ENCODE assay signal across 26 mouse cellular contexts in genomic region chr14:44960746-44961145, GRCm38 (mm10). TPM values are rescaled to one million over a fixed set of nuclear protein-coding genes. Genes with fewer than 3 reads are reported as not detected.
DNase-seq lines count a peak whose midpoint lies in the region; ATAC-seq and TF ChIP-seq lines count a peak whose summit lies in the region.
"Had no signal": no experiment of that assay in that cellular context is flagged by ENCODE, and none has a peak within 500 bp of the region (broad histone marks: within the 10 kb centered on the region; RNA-seq: fewer than 3 reads in every experiment).

No protein-coding gene starts in this region.

- 77% methylated on average over 1 of the region's 1 CpGs for WGBS in hindbrain, embryonic 14.5 days
- WGBS in hindbrain, embryonic 10.5 days, result 91% methylated on average over 1 of the region's 1 CpGs
- 81% methylated on average over 1 of the region's 1 CpGs for WGBS in lung, postnatal 0 days
- WGBS in intestine, embryonic 15.5 days, result 72% methylated on average over 1 of the region's 1 CpGs

- H3K9me3 ChIP-seq in hindbrain, embryonic 14.5 days (ENCODE audit: control insufficient read depth, low read length), result no peaks in the 10 kb centered on the region
- H3K9me3 ChIP-seq in hindbrain, embryonic 10.5 days, result no peaks in the 10 kb centered on the region
- no peaks in the 10 kb centered on the region for H3K9me3 ChIP-seq in lung, postnatal 0 days (ENCODE audit: low read length)
- H3K9me3 ChIP-seq in intestine, embryonic 15.5 days, result no peaks in the 10 kb centered on the region
- H3K9me3 ChIP-seq: heart, embryonic 13.5 days; liver, embryonic 13.5 days had no signal

- no peak for TF ChIP-seq CTCF in testis, adult 2 months (IDR thresholded peaks at IDR 0.05; ENCODE audit: control insufficient read depth, insufficient read depth, insufficient replicate concordance, low read depth, low read length)
- TF ChIP-seq CTCF in lung, postnatal 0 days (IDR thresholded peaks at IDR 0.05), result no peak

- H3K9ac ChIP-seq in hindbrain, embryonic 14.5 days, result no peak overlapping the region
- H3K9ac ChIP-seq in lung, postnatal 0 days (replicated peaks; ENCODE audit: low read depth), result no peak overlapping the region
- no peak overlapping the region for H3K9ac ChIP-seq in intestine, embryonic 15.5 days
- H3K9ac ChIP-seq: heart, embryonic 13.5 days; liver, embryonic 13.5 days had no signal

- TF ChIP-seq EP300 in lung, postnatal 0 days (IDR thresholded peaks at IDR 0.05), result no peak

- H3K36me3 ChIP-seq in hindbrain, embryonic 14.5 days (replicated peaks; ENCODE audit: control insufficient read depth, insufficient read depth), result no peaks in the 10 kb centered on the region
- H3K36me3 ChIP-seq in hindbrain, embryonic 10.5 days, result no peaks in the 10 kb centered on the region
- H3K36me3 ChIP-seq in testis, adult 2 months (ENCODE audit: control insufficient read depth, insufficient read depth, low read length), result no peaks in the 10 kb centered on the region
- no peaks in the 10 kb centered on the region for H3K36me3 ChIP-seq in lung, postnatal 0 days (ENCODE audit: insufficient read depth, low read length)
- no peaks in the 10 kb centered on the region for H3K36me3 ChIP-seq in intestine, embryonic 15.5 days
- H3K36me3 ChIP-seq: heart, embryonic 13.5 days; liver, embryonic 13.5 days had no signal

- H3K27ac ChIP-seq in hindbrain, embryonic 14.5 days, result no peak overlapping the region
- H3K27ac ChIP-seq in hindbrain, embryonic 10.5 days, result no peak overlapping the region
- H3K27ac ChIP-seq in testis, adult 2 months (ENCODE audit: control insufficient read depth, insufficient read depth, low read depth, low read length), result no peak overlapping the region; the same call in 1 of the 2 replicates
- no peak overlapping the region for H3K27ac ChIP-seq in lung, postnatal 0 days (ENCODE audit: low read length)
- H3K27ac ChIP-seq in intestine, embryonic 15.5 days, result no peak overlapping the region
- H3K27ac ChIP-seq: heart, adult 2 months; heart, embryonic 13.5 days; left cerebral cortex, adult 2 months; liver, embryonic 13.5 days; macrophage had no signal

- ATAC-seq in hindbrain, embryonic 14.5 days (ENCODE audit: low FRiP score), result no peak
- ATAC-seq in lung, postnatal 0 days, result peak; percentile 19; the same call in 1 of the 2 replicates
- no peak for ATAC-seq in intestine, embryonic 15.5 days
- ATAC-seq: hindbrain, embryonic 16.5 days; intestine, postnatal 0 days; Patski had no signal

- no peak overlapping the region for H3K4me2 ChIP-seq in hindbrain, embryonic 14.5 days (replicated peaks)
- H3K4me2 ChIP-seq in lung, postnatal 0 days (replicated peaks; ENCODE audit: low read depth, low read length), result no peak overlapping the region
- H3K4me2 ChIP-seq in intestine, embryonic 15.5 days (replicated peaks), result no peak overlapping the region
- H3K4me2 ChIP-seq: heart, embryonic 13.5 days; liver, embryonic 13.5 days had no signal

- H3K27me3 ChIP-seq in hindbrain, embryonic 14.5 days (ENCODE audit: control insufficient read depth, insufficient read depth, low read length), result no peaks in the 10 kb centered on the region
- no peaks in the 10 kb centered on the region for H3K27me3 ChIP-seq in hindbrain, embryonic 10.5 days (ENCODE audit: insufficient read depth, poor library complexity, severe bottlenecking)
- H3K27me3 ChIP-seq in testis, adult 2 months (ENCODE audit: control insufficient read depth, insufficient read depth, low read length), result no peaks in the 10 kb centered on the region
- no peaks in the 10 kb centered on the region for H3K27me3 ChIP-seq in lung, postnatal 0 days (replicated peaks; ENCODE audit: insufficient read depth, low read length)
- no peaks in the 10 kb centered on the region for H3K27me3 ChIP-seq in intestine, embryonic 15.5 days (replicated peaks)
- H3K27me3 ChIP-seq: heart, embryonic 13.5 days; liver, embryonic 13.5 days had no signal

- TF ChIP-seq POLR2A in testis, adult 2 months (IDR thresholded peaks at IDR 0.05; ENCODE audit: control insufficient read depth, low read depth, low read length), result no peak

- H3K4me1 ChIP-seq in hindbrain, embryonic 14.5 days (replicated peaks; ENCODE audit: control insufficient read depth, insufficient read depth, low read length), result no peaks in the 10 kb centered on the region
- no peaks in the 10 kb centered on the region for H3K4me1 ChIP-seq in hindbrain, embryonic 10.5 days (replicated peaks)
- H3K4me1 ChIP-seq in testis, adult 2 months (ENCODE audit: control insufficient read depth, insufficient read depth, low read length), result no peaks in the 10 kb centered on the region
- H3K4me1 ChIP-seq in lung, postnatal 0 days (ENCODE audit: insufficient read depth, low read depth, low read length), result no peaks in the 10 kb centered on the region
- H3K4me1 ChIP-seq in intestine, embryonic 15.5 days (replicated peaks), result no peaks in the 10 kb centered on the region
- H3K4me1 ChIP-seq: heart, embryonic 13.5 days; liver, embryonic 13.5 days had no signal

- H3K4me3 ChIP-seq in hindbrain, embryonic 14.5 days (replicated peaks; ENCODE audit: low read length), result no peak overlapping the region
- no peak overlapping the region for H3K4me3 ChIP-seq in hindbrain, embryonic 10.5 days
- peak overlapping the region; percentile 81 for H3K4me3 ChIP-seq in testis, adult 2 months (ENCODE audit: control insufficient read depth, low read depth, low read length)
- H3K4me3 ChIP-seq in lung, postnatal 0 days (ENCODE audit: low read depth, low read length), result no peak overlapping the region
- H3K4me3 ChIP-seq in intestine, embryonic 15.5 days (replicated peaks), result no peak overlapping the region
- H3K4me3 ChIP-seq: heart, adult 2 months; heart, embryonic 13.5 days; left cerebral cortex, adult 2 months; liver, embryonic 13.5 days had no signal

- DNase-seq in hindbrain, embryonic 14.5 days (ENCODE audit: low spot score), result peak; percentile 39
- DNase-seq in hindbrain, embryonic 10.5 days (ENCODE audit: low spot score), result no peak
- DNase-seq in testis, postnatal 10 days (ENCODE audit: low spot score), result no peak
- peak; percentile 67 for DNase-seq in lung, postnatal 0 days (ENCODE audit: low spot score)
- DNase-seq in right cerebral cortex, adult 2 months (ENCODE audit: low spot score in 2 of 2), result no peak
- no peak for DNase-seq in ovary, postnatal 36 days (ENCODE audit: low spot score)
- DNase-seq: adrenal gland, adult 2 months; cerebellum, adult 18-20 months; cerebellum, postnatal 14 days; gastrocnemius, postnatal 36 days; heart, adult 2 months; heart, postnatal 14 days; kidney, postnatal 4 days; layer of hippocampus, adult 9-11 months; liver, embryonic 13.5 days; right cerebral cortex, postnatal 25 days; thymus, adult 18-20 months; thymus, postnatal 36 days had no signal

RNA-seq across cellular contexts. Expression of gene Ptger2, which starts 27.2 kb away (rescaled TPM):
- polyA plus RNA-seq in hindbrain, embryonic 14.5 days (2014; fragmentation: Nextera tagmentation; extraction: Ambion mirVana), result 1.3 and 1.6 TPM in 2 replicates
- polyA plus RNA-seq in hindbrain, embryonic 10.5 days (2016; fragmentation: Nextera tagmentation; extraction: Ambion mirVana), result 0.04 and 0.14 TPM in 2 replicates
- 0.14 and 0.25 TPM in 2 replicates for polyA plus RNA-seq in testis, adult 2 months (2012; rRNA removed)
- 13.6 and 13.9 TPM in 2 replicates for polyA plus RNA-seq in lung, postnatal 0 days (2015; fragmentation: Nextera tagmentation; extraction: Ambion mirVana)
- 1.2 TPM in 2 replicates for polyA plus RNA-seq in intestine, embryonic 15.5 days (2015; fragmentation: Nextera tagmentation; extraction: Ambion mirVana)

Comparison
In these comparisons a context has a peak if more than half of its experiments do, and no peak if none do; other contexts are left out.
1. DNase-seq: peak in hindbrain, embryonic 14.5 days (single experiment) and lung, postnatal 0 days (single experiment); none in hindbrain, embryonic 10.5 days (single experiment), testis, postnatal 10 days (single experiment), right cerebral cortex, adult 2 months (0 of 2) and ovary, postnatal 36 days (single experiment).